ENCODE assay signal across 19 mouse cellular contexts in the genomic region with DNA sequence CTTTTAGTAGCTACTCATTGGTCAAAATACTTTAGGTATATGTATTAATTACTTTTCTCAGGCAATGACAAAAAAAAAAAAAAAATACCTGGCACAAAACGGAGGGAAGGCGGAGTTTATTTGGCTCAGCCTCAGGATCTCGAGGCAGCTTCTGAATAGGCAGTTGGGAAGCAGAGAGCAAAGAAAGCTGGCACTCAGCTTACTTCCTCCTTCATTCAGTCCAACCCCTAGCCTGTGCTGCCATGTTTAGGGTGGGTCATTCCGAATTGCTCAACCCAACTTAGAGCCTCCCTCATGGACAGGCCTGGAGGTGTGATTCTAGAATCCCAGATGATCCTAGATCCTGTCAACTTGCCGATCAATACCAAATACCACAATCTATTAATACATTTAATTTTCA. TPM values are rescaled to one million over a fixed set of nuclear protein-coding genes. Genes with fewer than 3 reads are reported as not detected.
A peak's percentile ranks its signal among the peaks of the same experiment; 100 is the strongest.
DNase-seq lines count a peak whose midpoint lies in the region; ATAC-seq and TF ChIP-seq lines count a peak whose summit lies in the region.
"Had no signal": no experiment of that assay in that cellular context is flagged by ENCODE, and none has a peak within 500 bp of the region (broad histone marks: within the 10 kb centered on the region; RNA-seq: fewer than 3 reads in every experiment).

No protein-coding gene starts in this region.

- TF ChIP-seq POLR2A in lung, adult 2 months (IDR thresholded peaks at IDR 0.05; ENCODE audit: borderline replicate concordance, extremely low read depth, low read depth, low read length) = no peak

- H3K27me3 ChIP-seq in forebrain, embryonic 16.5 days (replicated peaks; ENCODE audit: control insufficient read depth, insufficient read depth, low read length) = no peaks in the 10 kb centered on the region
- H3K27me3 ChIP-seq in forebrain, embryonic 10.5 days (ENCODE audit: poor library complexity, severe bottlenecking) = no peaks in the 10 kb centered on the region
- no peaks in the 10 kb centered on the region for H3K27me3 ChIP-seq in lung, postnatal 0 days (replicated peaks; ENCODE audit: insufficient read depth, low read length)
- H3K27me3 ChIP-seq in intestine, embryonic 16.5 days (replicated peaks; ENCODE audit: control insufficient read depth, insufficient read depth, low read length) = no peaks in the 10 kb centered on the region
- H3K27me3 ChIP-seq: embryonic facial prominence, embryonic 13.5 days; heart, embryonic 12.5 days; midbrain, embryonic 13.5 days; neural tube, embryonic 13.5 days had no signal

- TF ChIP-seq CTCF in lung, postnatal 0 days (IDR thresholded peaks at IDR 0.05) = no peak
- no peak for TF ChIP-seq CTCF in lung, adult 2 months (IDR thresholded peaks at IDR 0.05; ENCODE audit: insufficient read depth, low read length)

- no peaks in the 10 kb centered on the region for H3K36me3 ChIP-seq in forebrain, embryonic 16.5 days (ENCODE audit: control insufficient read depth, insufficient read depth)
- H3K36me3 ChIP-seq in forebrain, embryonic 10.5 days (replicated peaks) = no peaks in the 10 kb centered on the region
- no peaks in the 10 kb centered on the region for H3K36me3 ChIP-seq in lung, postnatal 0 days (ENCODE audit: insufficient read depth, low read length)
- H3K36me3 ChIP-seq in macrophage (ENCODE audit: inconsistent target) = no peaks in the 10 kb centered on the region
- H3K36me3 ChIP-seq in intestine, embryonic 16.5 days (ENCODE audit: control insufficient read depth, insufficient read depth, low read length) = no peaks in the 10 kb centered on the region
- H3K36me3 ChIP-seq: embryonic facial prominence, embryonic 13.5 days; heart, embryonic 12.5 days; limb, embryonic 10.5 days; midbrain, embryonic 13.5 days; neural tube, embryonic 13.5 days had no signal

- H3K4me1 ChIP-seq in forebrain, embryonic 16.5 days (replicated peaks; ENCODE audit: control insufficient read depth, insufficient read depth, low read length) = peaks cover 4% of the 10 kb centered on the region; the same call in 1 of the 2 replicates
- H3K4me1 ChIP-seq in forebrain, embryonic 10.5 days = peaks cover 18% of the 10 kb centered on the region
- 0 out of 2 replicates have a peak, but pooled peaks cover 3% of the 10 kb centered on the region for H3K4me1 ChIP-seq in lung, postnatal 0 days (ENCODE audit: insufficient read depth, low read depth, low read length)
- H3K4me1 ChIP-seq in lung, adult 2 months (ENCODE audit: control insufficient read depth, insufficient read depth, low read length) = peaks cover 11% of the 10 kb centered on the region
- peaks cover 4% of the 10 kb centered on the region; the same call in 1 of the 2 replicates for H3K4me1 ChIP-seq in intestine, embryonic 16.5 days (ENCODE audit: control insufficient read depth, insufficient read depth, low read length)
- H3K4me1 ChIP-seq: embryonic facial prominence, embryonic 13.5 days; midbrain, embryonic 13.5 days had no signal

- ATAC-seq in forebrain, embryonic 16.5 days = peak; percentile 63
- peak; percentile 70 for ATAC-seq in lung, postnatal 0 days
- no peak for ATAC-seq in intestine, embryonic 16.5 days
- ATAC-seq: midbrain, embryonic 13.5 days had no signal

- DNase-seq in forebrain, embryonic 10.5 days (ENCODE audit: extremely low spot score, low spot score) = no peak
- DNase-seq in lung, postnatal 0 days (ENCODE audit: low spot score) = peak; percentile 71
- no peak for DNase-seq in lung, adult 2 months
- DNase-seq in heart, postnatal 10 days = no peak
- DNase-seq: B cell, adult 2 months; gastrocnemius, adult 2 months; heart, postnatal 36 days; kidney, adult 18-20 months; kidney, postnatal 10 days; thymus, postnatal 36 days had no signal

- no peaks in the 10 kb centered on the region for H3K79me2 ChIP-seq in macrophage (ENCODE audit: inconsistent target)

- no peak overlapping the region for H3K4me2 ChIP-seq in forebrain, embryonic 16.5 days (ENCODE audit: low read length)
- no peak overlapping the region for H3K4me2 ChIP-seq in lung, postnatal 0 days (replicated peaks; ENCODE audit: low read depth, low read length)
- no peak overlapping the region for H3K4me2 ChIP-seq in intestine, embryonic 16.5 days (ENCODE audit: low read depth, low read length)
- H3K4me2 ChIP-seq: embryonic facial prominence, embryonic 13.5 days; heart, embryonic 12.5 days; liver, embryonic 11.5 days; midbrain, embryonic 13.5 days; neural tube, embryonic 13.5 days had no signal

- intact Hi-C loops in heart, postnatal 10 days (cut with DNase I) = loop anchor here (5.0 kb wide), 1 partner anchor 69 kb away; no protein-coding TSS in a partner anchor

- no peaks in the 10 kb centered on the region for H3K9me3 ChIP-seq in forebrain, embryonic 16.5 days (ENCODE audit: control insufficient read depth, low read length)
- H3K9me3 ChIP-seq in forebrain, embryonic 10.5 days = no peaks in the 10 kb centered on the region
- H3K9me3 ChIP-seq in lung, postnatal 0 days (ENCODE audit: low read length) = no peaks in the 10 kb centered on the region
- H3K9me3 ChIP-seq in intestine, embryonic 16.5 days (ENCODE audit: control insufficient read depth, low read length) = no peaks in the 10 kb centered on the region
- H3K9me3 ChIP-seq: embryonic facial prominence, embryonic 13.5 days; heart, embryonic 12.5 days; limb, embryonic 10.5 days; midbrain, embryonic 13.5 days; neural tube, embryonic 13.5 days had no signal

- no peak for TF ChIP-seq EP300 in lung, postnatal 0 days (IDR thresholded peaks at IDR 0.05)

- H3K4me3 ChIP-seq in forebrain, embryonic 16.5 days (replicated peaks; ENCODE audit: low read length) = no peak overlapping the region
- no peak overlapping the region for H3K4me3 ChIP-seq in forebrain, embryonic 10.5 days
- H3K4me3 ChIP-seq in lung, postnatal 0 days (ENCODE audit: low read depth, low read length) = no peak overlapping the region
- H3K4me3 ChIP-seq in lung, adult 2 months (replicated peaks; ENCODE audit: extremely low read depth, low read depth, low read length) = no peak overlapping the region
- H3K4me3 ChIP-seq in macrophage (ENCODE audit: inconsistent target) = no peak overlapping the region
- H3K4me3 ChIP-seq in intestine, embryonic 16.5 days (ENCODE audit: low read length) = no peak overlapping the region
- H3K4me3 ChIP-seq: embryonic facial prominence, embryonic 13.5 days; gastrocnemius, adult 2 months; heart, embryonic 12.5 days; limb, embryonic 10.5 days; midbrain, embryonic 13.5 days; neural tube, embryonic 13.5 days had no signal

- no peak overlapping the region for H3K9ac ChIP-seq in forebrain, embryonic 16.5 days (replicated peaks; ENCODE audit: low read depth, low read length)
- H3K9ac ChIP-seq in lung, postnatal 0 days (replicated peaks; ENCODE audit: low read depth) = no peak overlapping the region
- no peak overlapping the region for H3K9ac ChIP-seq in intestine, embryonic 16.5 days (ENCODE audit: low read depth, low read length)
- H3K9ac ChIP-seq: embryonic facial prominence, embryonic 13.5 days; heart, embryonic 12.5 days; midbrain, embryonic 13.5 days; neural tube, embryonic 13.5 days had no signal

- 50% methylated on average over 5 of the region's 5 CpGs for WGBS in forebrain, embryonic 16.5 days
- WGBS in forebrain, embryonic 10.5 days = 82% methylated on average over 5 of the region's 5 CpGs
- WGBS in lung, postnatal 0 days = 45% methylated on average over 5 of the region's 5 CpGs
- 34% methylated on average over 5 of the region's 5 CpGs for WGBS in lung, adult 2 months
- WGBS in macrophage (ENCODE audit: missing documents) = 39% methylated on average over 2 of the region's 5 CpGs
- whole genome bisulfite sequencing in intestine, embryonic 16.5 days = 74% methylated on average over 5 of the region's 5 CpGs

- no peak overlapping the region for H3K27ac ChIP-seq in forebrain, embryonic 16.5 days (ENCODE audit: low read length)
- no peak overlapping the region for H3K27ac ChIP-seq in forebrain, embryonic 10.5 days
- no peak overlapping the region for H3K27ac ChIP-seq in lung, postnatal 0 days (ENCODE audit: low read length)
- peak overlapping the region; percentile 68 for H3K27ac ChIP-seq in macrophage
- no peak overlapping the region for H3K27ac ChIP-seq in intestine, embryonic 16.5 days (ENCODE audit: low read length)
- H3K27ac ChIP-seq: embryonic facial prominence, embryonic 13.5 days; gastrocnemius, adult 2 months; limb, embryonic 10.5 days; midbrain, embryonic 13.5 days; neural tube, embryonic 13.5 days had no signal

RNA-seq across cellular contexts. Expression of a gene that starts 18.3 kb away (rescaled TPM):
- polyA plus RNA-seq in forebrain, embryonic 16.5 days (2015; fragmentation: Nextera tagmentation; extraction: Ambion mirVana) = 630 and 738 TPM in 2 replicates
- 192 and 209 TPM in 2 replicates for polyA plus RNA-seq in forebrain, embryonic 10.5 days (2016; fragmentation: Nextera tagmentation; extraction: Ambion mirVana)
- 1,838 and 1,903 TPM in 2 replicates for polyA plus RNA-seq in lung, postnatal 0 days (2015; fragmentation: Nextera tagmentation; extraction: Ambion mirVana)
- polyA plus RNA-seq in lung, adult 2 months (2012; rRNA removed) = 1,455 and 1,580 TPM in 2 replicates
- 100 to 1,000 TPM in 25 of 26 experiments, 10 to 100 TPM in 1; 99.9 to 715 (median 297) TPM for total RNA-seq in macrophage (2018; cell fraction: chromatin; rRNA removed)
- total RNA-seq in macrophage (2018; cell fraction: cytosol; rRNA removed) = 1,000 to 10,000 TPM; 2,781 to 4,191 (median 3,475) TPM
- 1,000 to 10,000 TPM in 24 of 26 experiments, 100 to 1,000 TPM in 2; 559 to 2,630 (median 1,649) TPM for total RNA-seq in macrophage (2018; cell fraction: nucleus; rRNA removed)
- 3,192 to 6,999 TPM (median 6,128 TPM) in 3 replicates for polyA plus RNA-seq in macrophage (2018)
- polyA plus RNA-seq in intestine, embryonic 16.5 days (2015; fragmentation: Nextera tagmentation; extraction: Ambion mirVana) = 702 and 717 TPM in 2 replicates
- total RNA-seq in heart, postnatal 10 days (2021) = 100 to 1,000 TPM; 625 to 643 TPM
